Mouse (Mus musculus): ENCODE measurements around the gene Kif1b. TPM values are rescaled to one million over a fixed set of nuclear protein-coding genes. Genes with fewer than 3 reads are reported as not detected.
A peak's percentile ranks its signal among the peaks of the same experiment; 100 is the strongest.
"Not testable (repeated sequence)": the region's sequence is repeated elsewhere in the genome, so short reads cannot be mapped to it uniquely, and the experiment has no call there.

The Kif1b gene
- polyA plus RNA-seq, 1 experiment from 2014 or later, result 224 TPM

DNA sequence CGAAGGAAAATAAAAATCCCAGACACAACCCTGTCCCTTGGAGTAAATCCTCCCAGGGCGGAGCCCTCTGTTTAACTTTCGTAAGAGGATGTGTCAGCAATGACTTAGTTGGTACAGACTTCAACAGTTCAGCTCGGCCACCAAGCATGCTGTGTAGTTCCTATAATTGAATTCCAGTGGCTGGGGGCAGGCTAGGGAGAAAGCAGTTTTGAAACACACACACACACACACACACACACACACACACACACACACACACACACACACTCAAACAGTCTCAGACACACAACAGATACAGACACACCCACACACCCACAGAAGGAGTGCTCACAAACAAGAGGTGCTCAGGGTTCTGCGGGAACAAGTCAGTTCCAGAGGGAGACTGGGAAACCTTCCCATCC, 135.9 kb downstream of the Kif1b start:
- H3K4me1 ChIP-seq (ENCODE audit: control insufficient read depth, insufficient read depth, low read length), result 0 out of 2 replicates have a peak, but pooled peaks cover 2% of the 10 kb centered on the region
- 82% methylated on average over 5 of the region's 5 CpGs for WGBS

DNA sequence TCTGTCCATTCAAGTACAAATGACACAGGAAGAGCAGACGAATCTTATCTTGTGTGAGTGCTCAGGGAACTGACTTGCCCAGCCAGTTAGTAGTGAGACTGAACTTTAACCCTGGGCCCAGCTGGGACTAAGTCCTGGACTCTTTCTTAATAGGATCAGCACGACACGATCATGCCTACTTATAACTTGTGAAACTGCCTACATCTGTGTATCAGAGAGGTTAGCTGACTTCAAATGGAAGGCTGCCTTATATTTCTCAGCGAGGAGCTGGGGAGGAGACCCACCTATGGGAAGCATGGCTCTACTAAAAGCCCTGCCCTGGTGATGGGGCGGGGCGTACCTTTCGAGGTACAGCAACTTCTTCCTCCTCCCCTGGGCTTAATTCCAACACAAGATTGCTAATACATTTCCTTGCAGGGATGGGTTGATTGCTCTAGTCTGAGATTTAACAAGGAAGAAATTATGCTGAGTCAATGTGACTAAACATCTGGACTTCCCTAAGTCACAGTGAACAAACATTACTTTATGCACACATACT, 137.0 kb downstream of the Kif1b start:
- no peak overlapping the region for H3K4me3 ChIP-seq (ENCODE audit: low read depth, low read length)
- H3K4me2 ChIP-seq (ENCODE audit: low read depth, low read length), result no peak overlapping the region
- H3K9me3 ChIP-seq (ENCODE audit: control insufficient read depth, low read length), result no peaks in the 10 kb centered on the region
- H3K27ac ChIP-seq (ENCODE audit: low read depth, low read length), result no peak overlapping the region
- H3K4me1 ChIP-seq (ENCODE audit: control insufficient read depth, insufficient read depth, low read length), result peaks cover 8% of the 10 kb centered on the region; the same call in 1 of the 2 replicates
- H3K36me3 ChIP-seq (ENCODE audit: control insufficient read depth, insufficient read depth, low read length), result no peaks in the 10 kb centered on the region
- no peak for ATAC-seq (ENCODE audit: low read depth)
- H3K27me3 ChIP-seq (ENCODE audit: control insufficient read depth, insufficient read depth, low read length), result no peaks in the 10 kb centered on the region
- WGBS, result 79% methylated on average over 7 of the region's 7 CpGs
- no peak overlapping the region for H3K9ac ChIP-seq (replicated peaks; ENCODE audit: low read depth, low read length)

More for the DNA sequence above, 135.9 kb downstream of the Kif1b start:
- H3K9ac ChIP-seq (replicated peaks; ENCODE audit: low read depth, low read length), result no peak overlapping the region
- H3K36me3 ChIP-seq (ENCODE audit: control insufficient read depth, insufficient read depth, low read length), result no peaks in the 10 kb centered on the region
- H3K27ac ChIP-seq (ENCODE audit: low read depth, low read length), result no peak overlapping the region
- H3K9me3 ChIP-seq (ENCODE audit: control insufficient read depth, low read length), result no peaks in the 10 kb centered on the region
- ATAC-seq (ENCODE audit: low read depth), result no peak
- no peak overlapping the region for H3K4me3 ChIP-seq (ENCODE audit: low read depth, low read length)
- H3K27me3 ChIP-seq (ENCODE audit: control insufficient read depth, insufficient read depth, low read length), result no peaks in the 10 kb centered on the region
- H3K4me2 ChIP-seq (ENCODE audit: low read depth, low read length), result no peak overlapping the region

DNA sequence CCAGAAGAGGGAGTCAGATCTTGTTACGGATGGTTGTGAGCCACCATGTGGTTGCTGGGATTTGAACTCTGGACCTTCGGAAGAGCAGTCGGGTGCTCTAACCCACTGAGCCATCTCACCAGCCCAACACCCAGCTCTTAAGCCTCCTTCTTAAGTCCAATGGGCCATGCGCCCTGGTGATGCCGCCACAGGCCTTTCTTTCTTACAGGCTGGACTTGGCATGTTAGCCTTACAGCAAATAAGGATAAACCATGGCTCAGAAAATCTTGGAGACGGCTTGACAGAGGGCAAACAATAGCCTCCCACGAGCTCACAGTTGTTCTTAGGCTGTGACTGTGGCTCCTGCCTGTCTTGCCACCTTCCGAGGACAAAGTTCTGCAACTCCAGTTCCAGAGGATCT, 137.6 kb downstream of the Kif1b start:
- not testable (repeated sequence) for H3K4me3 ChIP-seq (ENCODE audit: low read depth, low read length); H3K4me2 ChIP-seq (ENCODE audit: low read depth, low read length); H3K9me3 ChIP-seq (ENCODE audit: control insufficient read depth, low read length); H3K36me3 ChIP-seq (ENCODE audit: control insufficient read depth, insufficient read depth, low read length); H3K9ac ChIP-seq (replicated peaks; ENCODE audit: low read depth, low read length); H3K27ac ChIP-seq (ENCODE audit: low read depth, low read length); ATAC-seq (ENCODE audit: low read depth); H3K27me3 ChIP-seq (ENCODE audit: control insufficient read depth, insufficient read depth, low read length)
- 84% methylated on average over 7 of the region's 8 CpGs for WGBS
- H3K4me1 ChIP-seq (ENCODE audit: control insufficient read depth, insufficient read depth, low read length), result peaks cover 11% of the 10 kb centered on the region; the same call in 1 of the 2 replicates

DNA sequence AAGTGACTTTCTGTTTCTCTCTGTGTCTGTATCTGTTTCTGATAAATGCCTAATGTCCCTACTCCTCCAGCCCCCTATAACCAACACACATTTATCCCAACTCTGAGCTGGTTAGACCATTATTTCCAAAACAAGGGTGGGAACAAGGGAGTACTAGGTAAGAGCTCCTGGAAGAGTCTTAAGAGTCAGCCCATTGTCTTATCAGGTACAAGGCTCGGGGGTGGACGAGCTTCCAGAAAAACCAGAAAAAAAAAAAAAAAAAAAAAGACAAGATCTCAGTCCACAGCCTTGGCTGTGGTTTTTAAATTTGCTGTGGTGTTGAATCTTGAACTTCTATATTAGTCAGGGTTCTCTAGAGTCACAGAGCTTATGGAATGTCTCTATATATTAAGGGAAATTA, 139.5 kb downstream of the Kif1b start:
- H3K27me3 ChIP-seq (ENCODE audit: control insufficient read depth, insufficient read depth, low read length), result no peaks in the 10 kb centered on the region
- peaks cover 9% of the 10 kb centered on the region; the same call in 1 of the 2 replicates for H3K4me1 ChIP-seq (ENCODE audit: control insufficient read depth, insufficient read depth, low read length)
- no peak overlapping the region for H3K4me3 ChIP-seq (ENCODE audit: low read depth, low read length)
- 98% methylated on average over 2 of the region's 2 CpGs for WGBS
- no peaks in the 10 kb centered on the region for H3K36me3 ChIP-seq (ENCODE audit: control insufficient read depth, insufficient read depth, low read length)
- no peak for ATAC-seq (ENCODE audit: low read depth)
- H3K4me2 ChIP-seq (ENCODE audit: low read depth, low read length), result no peak overlapping the region
- H3K9me3 ChIP-seq (ENCODE audit: control insufficient read depth, low read length), result no peaks in the 10 kb centered on the region
- H3K27ac ChIP-seq (ENCODE audit: low read depth, low read length), result no peak overlapping the region
- no peak overlapping the region for H3K9ac ChIP-seq (replicated peaks; ENCODE audit: low read depth, low read length)

DNA sequence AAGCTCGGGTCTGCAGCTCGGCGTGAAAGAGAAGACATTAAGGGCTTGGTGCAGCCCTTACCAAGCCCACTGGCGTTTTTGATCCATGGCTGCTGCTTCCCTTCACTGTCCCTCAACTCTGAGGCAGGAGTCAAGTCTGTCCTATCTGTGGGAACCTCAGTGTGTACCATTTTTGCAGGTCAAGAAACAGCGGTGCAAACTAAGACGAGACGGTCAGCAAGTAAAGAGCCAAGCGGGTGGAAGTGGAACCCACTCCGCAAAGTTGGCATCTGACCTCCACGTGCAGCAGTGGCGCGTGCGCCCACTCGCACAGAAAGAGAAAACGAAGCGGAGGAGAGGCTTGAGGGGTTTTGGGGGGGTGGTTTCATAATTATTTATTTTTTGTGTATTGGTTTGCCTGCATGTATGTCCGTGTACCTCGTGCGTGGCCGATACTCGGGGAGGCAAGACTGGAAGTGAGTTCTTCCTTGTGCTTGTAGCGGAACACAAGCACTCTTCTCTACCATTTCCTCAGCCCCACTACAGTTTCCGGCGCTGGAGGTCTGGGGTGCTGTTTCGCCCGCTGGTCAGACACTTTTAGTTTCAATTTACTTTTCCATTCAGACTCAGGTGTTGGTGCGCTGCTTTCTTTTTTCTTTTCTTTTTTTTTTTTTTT, 140.4 kb downstream of the Kif1b start:
- H3K27ac ChIP-seq (ENCODE audit: low read depth, low read length), result peak overlapping the region; percentile 60; the same call in 1 of the 2 replicates
- peaks cover 9% of the 10 kb centered on the region; the same call in 1 of the 2 replicates for H3K4me1 ChIP-seq (ENCODE audit: control insufficient read depth, insufficient read depth, low read length)
- H3K4me2 ChIP-seq (ENCODE audit: low read depth, low read length), result peak overlapping the region; percentile 96
- no peaks in the 10 kb centered on the region for H3K27me3 ChIP-seq (ENCODE audit: control insufficient read depth, insufficient read depth, low read length)
- no peaks in the 10 kb centered on the region for H3K9me3 ChIP-seq (ENCODE audit: control insufficient read depth, low read length)
- no peaks in the 10 kb centered on the region for H3K36me3 ChIP-seq (ENCODE audit: control insufficient read depth, insufficient read depth, low read length)
- H3K4me3 ChIP-seq (ENCODE audit: low read depth, low read length), result peak overlapping the region; percentile 75
- peak; percentile 66 for ATAC-seq (ENCODE audit: low read depth)
- H3K9ac ChIP-seq (replicated peaks; ENCODE audit: low read depth, low read length), result peak overlapping the region; percentile 50
- 2% methylated on average over 27 of the region's 27 CpGs for WGBS

DNA sequence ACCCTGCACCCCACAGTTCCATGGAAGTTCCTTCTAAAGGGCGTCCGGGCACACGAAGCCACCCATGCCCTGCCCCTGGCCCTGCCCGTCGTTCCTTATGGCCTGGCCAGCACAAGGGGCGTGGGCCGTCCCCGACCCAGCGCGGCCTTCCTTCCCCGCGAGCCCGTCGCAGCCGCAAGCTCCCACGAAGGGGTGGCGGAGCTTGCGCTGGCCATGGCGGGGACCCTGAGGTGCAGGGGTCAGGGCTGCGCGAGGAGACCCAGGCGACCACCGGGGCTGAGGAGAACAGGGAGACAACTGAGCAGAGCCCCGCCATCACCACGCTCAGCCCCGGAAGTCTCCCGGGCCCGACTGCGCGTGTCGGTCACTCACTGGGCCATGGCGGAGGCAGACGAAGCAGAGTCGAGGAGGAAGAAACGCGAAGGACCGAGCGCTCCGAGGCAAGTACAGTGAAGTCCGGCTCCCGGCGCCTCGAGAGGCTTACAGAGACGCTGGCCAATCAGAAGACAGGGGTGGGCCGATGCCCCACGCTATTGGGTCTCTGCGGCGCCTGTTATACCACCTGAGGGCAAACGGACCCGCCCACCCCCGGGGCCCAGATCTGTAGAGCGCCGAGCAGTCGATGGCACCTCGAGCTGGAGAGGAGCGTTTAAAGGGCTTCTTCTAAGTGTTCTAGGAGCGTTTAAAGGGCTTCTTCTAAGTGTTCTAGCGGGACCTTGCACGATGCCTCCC, 141.1 kb downstream of the Kif1b start, which contains the start of gene Pgd:
TSS of gene Pgd (minus strand) at position 557 of the 732 bp plus-strand sequence.
- 0 out of 2 replicates have a peak, but pooled peaks cover 4% of the 10 kb centered on the region for H3K36me3 ChIP-seq (ENCODE audit: control insufficient read depth, insufficient read depth, low read length)
- peak within 1 kb of the TSS; percentile 82 for H3K9ac ChIP-seq (replicated peaks; ENCODE audit: low read depth, low read length)
- peaks cover 9% of the 10 kb centered on the region; the same call in 1 of the 2 replicates for H3K4me1 ChIP-seq (ENCODE audit: control insufficient read depth, insufficient read depth, low read length)
- WGBS, result under 1% methylated on average over 59 of the region's 59 CpGs
- peak within 1 kb of the TSS; percentile 96 for H3K4me2 ChIP-seq (ENCODE audit: low read depth, low read length)
- peak within 1 kb of the TSS; percentile 71 for H3K27ac ChIP-seq (ENCODE audit: low read depth, low read length)
- no peaks in the 10 kb centered on the region for H3K27me3 ChIP-seq (ENCODE audit: control insufficient read depth, insufficient read depth, low read length)
- peak within 1 kb of the TSS; percentile 75 for H3K4me3 ChIP-seq (ENCODE audit: low read depth, low read length)
- ATAC-seq (ENCODE audit: low read depth), result peak; percentile 99
- H3K9me3 ChIP-seq (ENCODE audit: control insufficient read depth, low read length), result no peaks in the 10 kb centered on the region

DNA sequence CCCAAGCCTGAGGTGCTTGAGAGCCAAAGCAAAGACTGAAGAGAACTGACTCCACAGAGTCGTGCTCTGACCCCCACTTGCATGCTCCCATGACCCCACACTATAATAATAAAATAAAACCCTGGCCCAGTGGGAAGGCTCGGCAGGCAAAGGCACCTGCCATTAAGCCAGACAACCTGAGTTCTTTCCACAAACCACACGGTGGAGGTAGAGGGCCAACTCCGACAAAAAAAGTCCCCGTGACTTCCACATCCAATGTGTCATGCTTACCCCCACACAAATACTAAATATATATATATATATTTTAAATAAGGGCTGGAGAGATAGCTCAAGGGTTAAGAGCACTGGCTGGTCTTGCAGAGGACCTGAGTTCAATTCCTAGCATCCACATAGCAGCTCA, 143.3 kb downstream of the Kif1b start:
- H3K36me3 ChIP-seq (ENCODE audit: control insufficient read depth, insufficient read depth, low read length), result peaks cover 24% of the 10 kb centered on the region
- no peak overlapping the region for H3K9ac ChIP-seq (replicated peaks; ENCODE audit: low read depth, low read length)
- no peak overlapping the region for H3K4me2 ChIP-seq (ENCODE audit: low read depth, low read length)
- 58% methylated on average over 5 of the region's 5 CpGs for WGBS
- no peaks in the 10 kb centered on the region for H3K27me3 ChIP-seq (ENCODE audit: control insufficient read depth, insufficient read depth, low read length)
- H3K27ac ChIP-seq (ENCODE audit: low read depth, low read length), result no peak overlapping the region
- no peaks in the 10 kb centered on the region for H3K9me3 ChIP-seq (ENCODE audit: control insufficient read depth, low read length)
- H3K4me1 ChIP-seq (ENCODE audit: control insufficient read depth, insufficient read depth, low read length), result peaks cover 9% of the 10 kb centered on the region; the same call in 1 of the 2 replicates
- ATAC-seq (ENCODE audit: low read depth), result no peak
- H3K4me3 ChIP-seq (ENCODE audit: low read depth, low read length), result no peak overlapping the region

DNA sequence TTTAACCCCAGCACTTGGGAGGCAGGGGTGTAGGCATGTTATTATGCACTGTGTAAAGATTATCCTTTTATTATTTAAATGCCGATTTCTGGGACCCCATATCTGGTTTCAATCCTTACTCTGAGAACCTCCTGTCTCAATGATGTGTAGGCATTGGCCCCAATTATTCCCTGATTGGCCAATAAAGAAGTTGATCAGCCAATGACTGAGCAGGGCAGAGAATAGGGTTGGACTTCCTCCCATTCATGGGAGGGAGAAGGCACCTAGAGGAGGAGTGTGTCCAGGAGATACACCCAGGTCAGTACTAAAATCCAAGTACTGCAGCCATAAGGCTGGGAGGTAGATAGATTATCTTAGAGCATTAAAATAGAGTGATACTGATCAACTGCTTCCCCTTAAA, 144.3 kb downstream of the Kif1b start:
- Histone ChIP-seq H3K4me2 (ENCODE audit: low read depth, low read length) (no peak overlapping the region), H3K4me3 (ENCODE audit: low read depth, low read length) (no peak overlapping the region), H3K27ac (ENCODE audit: low read depth, low read length) (no peak overlapping the region), H3K9ac (replicated peaks; ENCODE audit: low read depth, low read length) (no peak overlapping the region), H3K27me3 (ENCODE audit: control insufficient read depth, insufficient read depth, low read length) (no peaks in the 10 kb centered on the region), H3K36me3 (ENCODE audit: control insufficient read depth, insufficient read depth, low read length) (peaks cover 34% of the 10 kb centered on the region), H3K9me3 (ENCODE audit: control insufficient read depth, low read length) (no peaks in the 10 kb centered on the region), H3K4me1 (ENCODE audit: control insufficient read depth, insufficient read depth, low read length) (peaks cover 9% of the 10 kb centered on the region; the same call in 1 of the 2 replicates)
- 62% methylated on average over 1 of the region's 1 CpGs for WGBS
- no peak for ATAC-seq (ENCODE audit: low read depth)

DNA sequence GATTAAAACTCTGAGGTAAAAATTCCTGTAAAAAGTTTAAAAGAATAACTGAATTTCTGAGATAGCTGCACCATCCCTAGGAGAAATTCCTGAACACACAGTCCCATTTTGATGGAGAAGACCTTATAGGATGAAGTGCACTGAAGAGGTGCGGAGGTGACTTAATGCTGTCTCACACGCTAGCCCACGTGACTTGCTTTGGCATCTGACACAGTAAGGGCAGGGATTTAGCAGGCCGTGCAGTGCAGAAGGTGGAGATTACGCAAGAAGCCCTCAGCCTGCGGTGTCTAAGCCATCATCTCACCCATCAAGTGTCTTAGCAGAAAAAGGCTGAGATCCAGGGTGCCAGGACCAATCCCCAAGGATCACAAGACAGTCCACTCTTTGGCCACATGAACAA, 146.3 kb downstream of the Kif1b start:
- no peak for ATAC-seq (ENCODE audit: low read depth)
- Histone ChIP-seq H3K9ac (replicated peaks; ENCODE audit: low read depth, low read length) (no peak overlapping the region), H3K27me3 (ENCODE audit: control insufficient read depth, insufficient read depth, low read length) (no peaks in the 10 kb centered on the region), H3K4me3 (ENCODE audit: low read depth, low read length) (no peak overlapping the region), H3K27ac (ENCODE audit: low read depth, low read length) (no peak overlapping the region), H3K36me3 (ENCODE audit: control insufficient read depth, insufficient read depth, low read length) (peaks cover 52% of the 10 kb centered on the region), H3K4me1 (ENCODE audit: control insufficient read depth, insufficient read depth, low read length) (peaks cover 9% of the 10 kb centered on the region; the same call in 1 of the 2 replicates), H3K9me3 (ENCODE audit: control insufficient read depth, low read length) (no peaks in the 10 kb centered on the region), H3K4me2 (ENCODE audit: low read depth, low read length) (no peak overlapping the region)
- WGBS, result 94% methylated on average over 6 of the region's 6 CpGs

Measured in neural tube, embryonic 14.5 days (tissue).